Mouse (Mus musculus): ENCODE results near the gene A730061H03Rik. TPM values are rescaled to one million over a fixed set of nuclear protein-coding genes. Genes with fewer than 3 reads are reported as not detected.

Gene A730061H03Rik
- polyA plus RNA-seq, 1 experiment from 2014 or later, result not detected

Other genes with a start within 250 kb of the A730061H03Rik start
- gene Dhrs4, start 81.6 kb downstream of the A730061H03Rik start, polyA plus RNA-seq (2014; fragmentation: Nextera tagmentation; extraction: Ambion mirVana), result 26.8 and 31.1 TPM in 2 replicates
- 21.9 and 26.5 TPM in 2 replicates for gene Carmil3, start 69.8 kb downstream of the A730061H03Rik start, polyA plus RNA-seq (2014; fragmentation: Nextera tagmentation; extraction: Ambion mirVana)
- 4.5 and 7.4 TPM in 2 replicates for gene Cpne6, start 50.0 kb downstream of the A730061H03Rik start, polyA plus RNA-seq (2014; fragmentation: Nextera tagmentation; extraction: Ambion mirVana)
- not detected in 2 replicates for gene Nrl, start 35.4 kb downstream of the A730061H03Rik start, polyA plus RNA-seq (2014; fragmentation: Nextera tagmentation; extraction: Ambion mirVana)
- 10.7 and 11.6 TPM in 2 replicates for gene Pck2, start 20.1 kb downstream of the A730061H03Rik start, polyA plus RNA-seq (2014; fragmentation: Nextera tagmentation; extraction: Ambion mirVana)
- gene Dcaf11, start 400 bp downstream of the A730061H03Rik start, polyA plus RNA-seq (2014; fragmentation: Nextera tagmentation; extraction: Ambion mirVana), result 130 and 137 TPM in 2 replicates
- not detected in 2 replicates for gene Fitm1, start 15.2 kb upstream of the A730061H03Rik start, polyA plus RNA-seq (2014; fragmentation: Nextera tagmentation; extraction: Ambion mirVana)
- 192 and 204 TPM in 2 replicates for gene Psme1, start 17.7 kb upstream of the A730061H03Rik start, polyA plus RNA-seq (2014; fragmentation: Nextera tagmentation; extraction: Ambion mirVana)
- 13.9 and 17.6 TPM in 2 replicates for gene Emc9, start 24.9 kb upstream of the A730061H03Rik start, polyA plus RNA-seq (2014; fragmentation: Nextera tagmentation; extraction: Ambion mirVana)
- gene Psme2, start 30.7 kb upstream of the A730061H03Rik start, polyA plus RNA-seq (2014; fragmentation: Nextera tagmentation; extraction: Ambion mirVana), result 206 and 213 TPM in 2 replicates
- 11.0 and 13.0 TPM in 2 replicates for gene Rnf31, start 31.3 kb upstream of the A730061H03Rik start, polyA plus RNA-seq (2014; fragmentation: Nextera tagmentation; extraction: Ambion mirVana)
- gene Irf9, start 43.2 kb upstream of the A730061H03Rik start, polyA plus RNA-seq (2014; fragmentation: Nextera tagmentation; extraction: Ambion mirVana), result 6.3 and 6.9 TPM in 2 replicates
- gene Rec8, start 57.6 kb upstream of the A730061H03Rik start, polyA plus RNA-seq (2014; fragmentation: Nextera tagmentation; extraction: Ambion mirVana), result 6.5 and 7.0 TPM in 2 replicates
- gene Ipo4, start 75.6 kb upstream of the A730061H03Rik start, polyA plus RNA-seq (2014; fragmentation: Nextera tagmentation; extraction: Ambion mirVana), result 80.8 and 82.5 TPM in 2 replicates
- 1.8 and 3.4 TPM in 2 replicates for gene Gm49378, start 77.5 kb upstream of the A730061H03Rik start, polyA plus RNA-seq (2014; fragmentation: Nextera tagmentation; extraction: Ambion mirVana)
- 56.5 and 57.5 TPM in 2 replicates for gene Tm9sf1, start 83.4 kb upstream of the A730061H03Rik start, polyA plus RNA-seq (2014; fragmentation: Nextera tagmentation; extraction: Ambion mirVana)
- gene Tssk4, start 89.8 kb upstream of the A730061H03Rik start, polyA plus RNA-seq (2014; fragmentation: Nextera tagmentation; extraction: Ambion mirVana), result 0.17 and 0.20 TPM in 2 replicates
- 62.7 and 64.4 TPM in 2 replicates for gene Mdp1, start 100.1 kb upstream of the A730061H03Rik start, polyA plus RNA-seq (2014; fragmentation: Nextera tagmentation; extraction: Ambion mirVana)
- 48.7 and 49.6 TPM in 2 replicates for gene Gmpr2, start 111.5 kb upstream of the A730061H03Rik start, polyA plus RNA-seq (2014; fragmentation: Nextera tagmentation; extraction: Ambion mirVana)
- 622 and 707 TPM in 2 replicates for gene Nedd8, start 111.7 kb upstream of the A730061H03Rik start, polyA plus RNA-seq (2014; fragmentation: Nextera tagmentation; extraction: Ambion mirVana)
- gene Tinf2, start 121.4 kb upstream of the A730061H03Rik start, polyA plus RNA-seq (2014; fragmentation: Nextera tagmentation; extraction: Ambion mirVana), result 30.6 and 37.5 TPM in 2 replicates
- 0.10 and 0.12 TPM in 2 replicates for gene Tgm1, start 153.5 kb upstream of the A730061H03Rik start, polyA plus RNA-seq (2014; fragmentation: Nextera tagmentation; extraction: Ambion mirVana)
- gene Rabggta, start 161.9 kb upstream of the A730061H03Rik start, polyA plus RNA-seq (2014; fragmentation: Nextera tagmentation; extraction: Ambion mirVana), result 34.2 and 38.3 TPM in 2 replicates
- gene Dhrs1, start 185.3 kb upstream of the A730061H03Rik start, polyA plus RNA-seq (2014; fragmentation: Nextera tagmentation; extraction: Ambion mirVana), result 83.8 and 84.4 TPM in 2 replicates
- gene Nop9, start 185.3 kb upstream of the A730061H03Rik start, polyA plus RNA-seq (2014; fragmentation: Nextera tagmentation; extraction: Ambion mirVana), result 36.3 and 36.6 TPM in 2 replicates
- 0.14 TPM in 1 of 2 replicates, not detected in the other for gene Cideb, start 198.1 kb upstream of the A730061H03Rik start, polyA plus RNA-seq (2014; fragmentation: Nextera tagmentation; extraction: Ambion mirVana)
- 0.07 and 0.14 TPM in 2 replicates for gene Ltb4r2, start 201.0 kb upstream of the A730061H03Rik start, polyA plus RNA-seq (2014; fragmentation: Nextera tagmentation; extraction: Ambion mirVana)
- gene Ltb4r1, start 205.6 kb upstream of the A730061H03Rik start, polyA plus RNA-seq (2014; fragmentation: Nextera tagmentation; extraction: Ambion mirVana), result 0.28 TPM in 1 of 2 replicates, not detected in the other
- 1.9 and 3.3 TPM in 2 replicates for gene Adcy4, start 223.7 kb upstream of the A730061H03Rik start, polyA plus RNA-seq (2014; fragmentation: Nextera tagmentation; extraction: Ambion mirVana)
- 2.4 and 4.1 TPM in 2 replicates for gene Ripk3, start 228.5 kb upstream of the A730061H03Rik start, polyA plus RNA-seq (2014; fragmentation: Nextera tagmentation; extraction: Ambion mirVana)